Mouse (Mus musculus): ENCODE results near the gene Zdhhc18. TPM values are rescaled to one million over a fixed set of nuclear protein-coding genes. Genes with fewer than 3 reads are reported as not detected.

Gene Zdhhc18
- total RNA-seq, 2 experiments from 2014 or later, result 24.1 to 35.7 TPM

DNA sequence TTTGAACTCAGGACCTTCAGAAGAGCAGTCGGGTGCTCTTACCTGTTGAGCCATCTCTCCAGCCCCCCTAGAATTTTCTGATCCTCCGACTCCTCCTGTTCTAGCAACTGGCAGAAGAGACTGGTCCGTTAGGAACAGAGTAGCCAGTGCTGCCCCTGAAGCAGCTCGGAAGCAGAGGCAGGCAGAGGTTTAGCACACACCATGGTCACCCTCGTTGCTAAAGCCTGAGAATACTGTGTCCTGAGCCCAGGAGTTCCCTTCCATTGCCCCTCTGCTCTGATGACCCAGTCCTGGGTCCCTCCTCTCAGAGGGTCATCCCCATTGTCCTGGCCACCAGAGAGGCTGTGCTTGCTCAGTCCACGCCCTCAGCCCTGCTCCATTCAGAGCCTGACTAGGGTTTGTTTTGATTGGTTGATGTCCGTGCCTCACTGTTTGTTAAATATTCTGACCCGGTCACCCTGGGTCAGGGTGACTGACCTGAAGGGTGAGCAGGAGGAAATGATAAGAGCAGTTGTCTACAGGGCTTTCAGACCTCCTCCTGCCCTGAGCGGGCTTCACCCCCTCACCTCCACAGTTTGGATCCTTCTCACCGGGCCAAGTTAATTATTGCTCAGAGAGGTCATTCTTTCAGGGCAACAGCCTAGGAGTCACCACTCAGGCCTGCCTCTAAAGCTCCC, 92.8 kb downstream of the Zdhhc18 start:
- no peak for DNase-seq (ENCODE audit: low spot score)

Small RNA genes within 50 kb of the gene (microRNA-seq; reads per million reads assigned to microRNA genes)
- gene Gm23158, result not detected

Other genes starting within 250 kb of the Zdhhc18 start
- gene Tent5b, start 170.0 kb downstream of the Zdhhc18 start, total RNA-seq (2021), result 1 to 10 TPM; 1.1 to 2.2 TPM
- 1 to 10 TPM; 1.1 to 1.3 TPM for gene Trnp1, start 151.6 kb downstream of the Zdhhc18 start, total RNA-seq (2021)
- not detected for gene Kdf1, start 131.2 kb downstream of the Zdhhc18 start, total RNA-seq (2021)
- 10 to 100 TPM; 54.7 to 54.8 TPM for gene Nudc, start 104.2 kb downstream of the Zdhhc18 start, total RNA-seq (2021)
- gene Nr0b2, start 96.8 kb downstream of the Zdhhc18 start, total RNA-seq (2021), result not detected
- 1 to 10 TPM; 2.8 to 4.0 TPM for gene Gpatch3, start 75.4 kb downstream of the Zdhhc18 start, total RNA-seq (2021)
- 1 to 10 TPM; 5.8 to 5.9 TPM for gene Gpn2, start 65.8 kb downstream of the Zdhhc18 start, total RNA-seq (2021)
- gene Sfn, start 48.0 kb downstream of the Zdhhc18 start, total RNA-seq (2021), result 1 to 10 TPM in 1 of 2 experiments, under 1 TPM in 1; 0.91 to 1.7 TPM
- 10 to 100 TPM in 1 of 2 experiments, 1 to 10 TPM in 1; 9.7 to 12.2 TPM for gene Pigv, start 22.5 kb upstream of the Zdhhc18 start, total RNA-seq (2021)
- 10 to 100 TPM; 22.4 to 26.6 TPM for gene Arid1a, start 106.6 kb upstream of the Zdhhc18 start, total RNA-seq (2021)
- gene Rps6ka1, start 237.6 kb upstream of the Zdhhc18 start, total RNA-seq (2021), result 1 to 10 TPM; 4.8 to 5.0 TPM

Data from gastrocnemius, adult 18-20 months (tissue).